Mouse (Mus musculus): ENCODE measurements at regions not wholly inside any gene's neighbourhood (a gene's known extent, or its start where the extent isn't known, plus 50 kb on each side); places are given as distances from the start of the nearest gene placed in this dataset.

DNA sequence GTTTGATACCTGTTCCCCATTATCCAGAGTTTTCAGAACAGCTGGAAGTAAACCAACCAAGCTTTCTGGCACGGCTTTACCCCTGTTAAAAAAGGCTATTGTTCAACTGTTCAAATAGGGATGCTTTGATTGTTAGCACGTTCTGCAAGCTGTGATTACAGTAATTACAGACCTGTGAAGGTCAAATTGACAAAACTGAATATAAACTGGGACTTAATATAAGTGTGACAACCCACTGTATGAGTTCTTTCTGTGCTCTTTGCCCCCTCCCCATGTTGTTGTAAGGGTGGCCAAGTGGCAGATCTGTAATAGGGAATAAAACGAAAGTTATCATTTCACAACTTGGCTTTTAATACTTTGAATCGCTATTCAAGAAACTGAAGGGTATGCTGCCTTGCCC is 105.0 kb upstream of the 4933415F23Rik start:
- ATAC-seq (ENCODE audit: insufficient number of reproducible peaks, low FRiP score): no peak
- no peaks in the 10 kb centered on the region for H3K27me3 ChIP-seq (replicated peaks)
- WGBS: 78% methylated on average over 4 of the region's 4 CpGs
- no peak overlapping the region for H3K4me2 ChIP-seq
- H3K9ac ChIP-seq: no peak overlapping the region
- no peak overlapping the region for H3K4me3 ChIP-seq
- H3K9me3 ChIP-seq (replicated peaks): no peaks in the 10 kb centered on the region
- H3K4me1 ChIP-seq (replicated peaks): peaks cover 5% of the 10 kb centered on the region
- H3K27ac ChIP-seq (ENCODE audit: poor library complexity, severe bottlenecking): no peak overlapping the region
- no peaks in the 10 kb centered on the region for H3K36me3 ChIP-seq

DNA sequence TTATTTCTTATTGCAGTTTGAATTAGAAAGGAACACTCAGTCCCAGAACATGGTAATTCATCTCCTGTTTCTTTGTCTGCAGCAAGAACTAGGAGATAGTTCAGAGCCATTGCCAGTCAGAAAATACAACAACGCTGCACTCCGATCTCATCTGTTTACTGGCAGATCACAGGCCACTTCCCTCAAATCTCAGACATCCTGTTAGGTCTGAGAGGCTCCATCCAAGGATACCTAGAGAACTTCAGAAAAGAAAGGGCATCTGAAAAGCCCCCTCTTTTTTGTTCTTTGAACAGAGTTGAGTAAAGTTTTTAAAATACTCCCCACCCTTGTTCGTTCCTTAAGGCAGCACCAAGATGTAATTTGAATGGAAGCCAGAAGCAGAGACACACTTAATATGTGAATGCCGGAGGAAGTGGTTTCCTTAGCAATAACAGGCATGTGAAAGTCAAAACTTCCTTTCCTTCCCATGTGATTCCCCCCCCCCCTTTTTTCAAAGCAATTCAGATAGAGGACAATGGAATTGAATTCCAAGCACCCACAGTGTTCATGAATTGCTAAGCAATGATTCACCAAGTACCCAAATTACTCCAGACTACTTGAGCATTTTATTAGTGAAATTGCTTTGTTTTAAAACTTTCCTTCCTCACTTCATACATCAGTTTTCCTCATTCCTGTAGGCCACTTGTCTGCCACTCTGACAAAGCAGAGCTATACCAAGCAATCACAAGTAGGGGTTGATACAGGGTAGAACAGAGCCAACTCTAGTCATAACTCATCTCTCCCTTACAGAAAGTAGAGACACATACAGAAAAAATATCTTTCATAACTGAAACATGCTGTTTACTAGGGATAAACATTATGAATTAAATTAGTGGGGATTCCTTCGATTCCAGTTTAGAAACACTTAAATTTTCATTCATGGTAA is 100.7 kb upstream of the 4933415F23Rik start:
- peak; percentile 25; the same call in 1 of the 2 replicates for ATAC-seq (ENCODE audit: insufficient number of reproducible peaks, low FRiP score)
- Histone ChIP-seq H3K4me2 (no peak overlapping the region), H3K36me3 (no peaks in the 10 kb centered on the region), H3K9ac (no peak overlapping the region), H3K4me3 (no peak overlapping the region), H3K27me3 (replicated peaks) (no peaks in the 10 kb centered on the region), H3K9me3 (replicated peaks) (no peaks in the 10 kb centered on the region), H3K27ac (ENCODE audit: poor library complexity, severe bottlenecking) (peak overlapping the region; percentile 61), H3K4me1 (replicated peaks) (peaks cover 15% of the 10 kb centered on the region)
- WGBS: 58% methylated on average over 5 of the region's 5 CpGs

DNA sequence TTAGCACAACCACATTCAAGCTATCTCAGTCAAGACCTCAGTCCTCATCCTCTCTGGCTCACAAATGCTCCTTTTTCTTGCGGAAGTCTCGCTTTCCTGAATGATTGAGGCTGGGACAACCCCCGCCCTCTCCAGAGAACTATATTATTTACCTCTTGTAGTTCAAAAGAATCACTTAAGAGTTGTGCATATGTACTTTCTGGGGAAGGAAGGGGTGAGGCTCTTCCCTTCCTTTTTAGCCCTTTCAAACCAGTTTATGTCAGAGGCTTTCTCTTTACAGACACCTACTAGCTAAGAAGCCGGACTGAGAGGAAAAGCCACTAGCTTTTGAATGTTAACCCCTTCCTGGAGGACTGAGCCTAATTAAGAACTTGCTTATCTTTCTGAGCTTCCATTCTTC is 98.4 kb upstream of the 4933415F23Rik start:
- Histone ChIP-seq H3K9me3 (replicated peaks) (no peaks in the 10 kb centered on the region), H3K27ac (ENCODE audit: poor library complexity, severe bottlenecking) (no peak overlapping the region), H3K9ac (no peak overlapping the region), H3K4me1 (replicated peaks) (peaks cover 15% of the 10 kb centered on the region), H3K4me3 (no peak overlapping the region), H3K27me3 (replicated peaks) (no peaks in the 10 kb centered on the region), H3K36me3 (no peaks in the 10 kb centered on the region), H3K4me2 (no peak overlapping the region)
- ATAC-seq (ENCODE audit: insufficient number of reproducible peaks, low FRiP score): no peak
- 40% methylated on average over 4 of the region's 4 CpGs for WGBS

DNA sequence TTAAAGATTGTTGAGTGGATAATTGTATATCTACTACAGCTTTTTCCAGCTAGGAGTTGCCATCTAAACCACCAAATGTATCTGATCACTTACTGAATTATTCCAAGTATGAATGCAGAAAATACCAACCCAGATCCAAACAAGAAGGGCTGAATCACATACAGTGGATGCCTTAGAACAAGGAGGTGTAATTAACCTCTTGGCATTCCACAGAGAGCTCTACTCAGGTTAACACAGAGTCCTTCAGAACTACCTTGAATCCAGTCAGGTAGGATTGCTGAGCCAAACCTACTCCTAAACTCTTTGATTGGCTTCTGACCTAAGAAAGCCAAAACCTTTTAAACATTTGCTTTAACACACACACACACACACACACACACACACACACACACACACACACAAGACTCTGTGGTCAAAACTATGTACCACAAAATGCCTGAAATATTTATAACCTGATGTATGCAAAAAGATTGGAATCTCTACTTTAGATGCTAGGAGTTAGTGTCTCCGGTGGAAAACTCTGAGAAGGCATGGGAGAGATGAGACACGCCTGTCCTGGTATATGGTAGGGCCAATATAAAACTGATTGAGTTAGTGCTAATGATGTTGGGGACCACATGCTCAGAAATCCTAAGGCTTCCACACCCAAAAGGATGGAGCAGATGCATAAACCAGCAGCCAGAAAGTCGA is 88.4 kb upstream of the 4933415F23Rik start:
- Histone ChIP-seq H3K27me3 (replicated peaks) (no peaks in the 10 kb centered on the region), H3K4me2 (no peak overlapping the region), H3K9me3 (replicated peaks) (no peaks in the 10 kb centered on the region), H3K4me3 (no peak overlapping the region), H3K9ac (no peak overlapping the region), H3K36me3 (no peaks in the 10 kb centered on the region), H3K4me1 (replicated peaks) (peaks cover 11% of the 10 kb centered on the region; the same call in 1 of the 2 replicates), H3K27ac (ENCODE audit: poor library complexity, severe bottlenecking) (no peak overlapping the region)
- no peak for ATAC-seq (ENCODE audit: insufficient number of reproducible peaks, low FRiP score)
- WGBS: 84% methylated on average over 3 of the region's 3 CpGs

DNA sequence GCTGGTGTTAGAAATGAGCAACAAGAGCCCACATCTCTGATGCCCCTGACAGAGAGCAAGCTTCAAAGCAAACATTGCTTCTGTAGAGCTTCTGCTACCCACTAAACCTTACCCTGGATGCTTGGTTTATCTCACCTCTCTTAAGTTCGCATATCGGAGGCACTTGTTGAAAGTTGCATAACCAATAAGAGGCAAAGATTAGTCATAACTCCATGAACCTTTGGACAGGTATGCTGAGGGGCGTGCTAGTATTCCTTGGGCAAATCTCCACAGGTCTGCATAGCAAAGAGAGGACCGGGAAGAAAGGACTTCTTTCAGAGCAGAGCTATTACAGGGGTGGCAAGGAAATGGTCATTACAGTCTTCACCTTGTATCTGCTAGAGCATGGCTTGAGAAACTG is 87.7 kb upstream of the 4933415F23Rik start:
- Histone ChIP-seq H3K4me1 (replicated peaks) (peaks cover 11% of the 10 kb centered on the region; the same call in 1 of the 2 replicates), H3K4me2 (no peak overlapping the region), H3K4me3 (no peak overlapping the region), H3K36me3 (no peaks in the 10 kb centered on the region), H3K27ac (ENCODE audit: poor library complexity, severe bottlenecking) (no peak overlapping the region), H3K9ac (no peak overlapping the region), H3K9me3 (replicated peaks) (no peaks in the 10 kb centered on the region), H3K27me3 (replicated peaks) (no peaks in the 10 kb centered on the region)
- 86% methylated on average over 4 of the region's 4 CpGs for WGBS
- no peak for ATAC-seq (ENCODE audit: insufficient number of reproducible peaks, low FRiP score)

DNA sequence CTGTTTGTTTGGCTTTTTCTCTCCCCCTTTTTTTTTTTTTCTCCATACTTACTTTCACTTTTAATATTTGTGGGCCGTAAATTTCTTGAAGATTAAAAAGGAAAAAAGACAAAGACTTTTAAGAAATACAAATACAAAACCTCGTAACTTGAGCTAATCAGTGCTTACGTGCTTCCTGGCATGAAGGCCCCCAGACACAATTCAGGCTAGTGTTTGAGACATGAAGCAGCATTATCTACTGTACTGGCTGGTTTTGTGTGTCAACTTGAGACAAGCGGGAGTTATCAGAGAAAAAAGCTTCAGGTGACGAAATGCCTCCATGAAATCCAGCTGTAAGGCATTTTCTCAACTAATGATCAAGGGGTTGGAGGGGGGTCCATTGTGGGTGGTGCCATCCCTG is 86.2 kb upstream of the 4933415F23Rik start:
- Histone ChIP-seq H3K27me3 (replicated peaks) (no peaks in the 10 kb centered on the region), H3K27ac (ENCODE audit: poor library complexity, severe bottlenecking) (peak overlapping the region; percentile 94), H3K4me3 (no peak overlapping the region), H3K9ac (no peak overlapping the region), H3K36me3 (no peaks in the 10 kb centered on the region), H3K9me3 (replicated peaks) (no peaks in the 10 kb centered on the region), H3K4me2 (peak overlapping the region; percentile 47), H3K4me1 (replicated peaks) (peaks cover 15% of the 10 kb centered on the region; the same call in 1 of the 2 replicates)
- WGBS: 16% methylated on average over 5 of the region's 5 CpGs
- ATAC-seq (ENCODE audit: insufficient number of reproducible peaks, low FRiP score): no peak

DNA sequence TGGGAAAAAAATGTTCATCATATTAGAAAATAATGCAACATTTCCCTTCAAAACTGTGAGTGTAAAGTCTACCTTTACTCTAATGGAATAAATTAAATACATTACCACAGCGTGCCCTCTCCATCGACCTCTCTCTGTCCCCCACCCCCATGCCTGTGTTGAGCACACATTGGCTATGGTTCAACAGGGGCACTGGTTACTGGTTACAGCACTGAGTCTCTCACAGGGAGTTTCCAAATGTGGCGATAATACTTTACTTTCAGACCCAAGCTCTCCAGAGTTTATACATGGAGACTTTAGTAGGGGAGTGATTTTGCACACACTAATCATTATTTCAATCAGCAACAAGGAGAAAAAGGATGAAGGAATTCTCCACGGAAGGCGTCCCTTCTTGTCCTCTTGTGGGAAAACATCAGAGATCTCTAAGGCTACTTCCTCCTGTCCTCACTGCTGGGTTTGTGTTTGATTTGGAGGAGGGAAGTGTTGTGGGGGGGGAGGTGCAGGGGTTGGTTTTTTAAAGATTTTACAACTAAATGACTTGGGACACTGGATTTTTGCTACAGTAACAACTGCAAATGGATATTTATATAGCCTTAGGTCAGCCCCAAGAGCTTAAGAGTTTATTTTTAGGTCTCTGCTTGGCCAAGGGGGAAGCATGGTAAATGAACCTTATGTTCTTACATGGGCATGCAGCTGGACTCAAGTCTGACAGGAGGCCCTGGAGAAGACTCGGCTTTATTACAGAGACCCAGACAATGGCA is 85.6 kb upstream of the 4933415F23Rik start:
- Histone ChIP-seq H3K4me3 (no peak overlapping the region), H3K36me3 (no peaks in the 10 kb centered on the region), H3K9ac (0 out of 2 replicates have a peak overlapping the region, but pooled peaks have one; percentile 31), H3K9me3 (replicated peaks) (no peaks in the 10 kb centered on the region), H3K27ac (ENCODE audit: poor library complexity, severe bottlenecking) (peak overlapping the region; percentile 94), H3K27me3 (replicated peaks) (no peaks in the 10 kb centered on the region), H3K4me1 (replicated peaks) (peaks cover 15% of the 10 kb centered on the region; the same call in 1 of the 2 replicates), H3K4me2 (0 out of 2 replicates have a peak overlapping the region, but pooled peaks have one; percentile 19)
- 36% methylated on average over 6 of the region's 6 CpGs for WGBS
- peak; percentile 73 for ATAC-seq (ENCODE audit: insufficient number of reproducible peaks, low FRiP score)

DNA sequence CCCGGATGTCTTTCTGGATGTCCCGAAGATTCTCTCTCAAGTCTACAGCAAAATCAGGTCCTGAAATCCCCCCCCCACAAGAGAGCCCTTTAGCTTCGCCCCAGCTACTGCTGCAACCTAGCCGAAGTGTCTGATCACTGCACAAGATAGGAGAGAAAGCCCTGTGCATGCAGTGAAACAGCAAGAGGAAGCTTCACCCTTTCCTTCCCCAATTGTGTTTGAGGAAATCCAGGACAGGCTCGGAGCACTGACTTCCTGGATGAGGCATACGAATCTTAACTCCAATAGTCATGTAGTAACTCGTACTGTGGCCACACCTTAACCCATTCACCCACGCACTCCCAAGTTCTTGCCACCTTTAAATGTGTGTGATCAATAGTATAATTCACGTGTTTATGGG is 82.7 kb upstream of the 4933415F23Rik start:
- 0 out of 2 replicates have a peak overlapping the region, but pooled peaks have one; percentile 20 for H3K27ac ChIP-seq (ENCODE audit: poor library complexity, severe bottlenecking)
- ATAC-seq (ENCODE audit: insufficient number of reproducible peaks, low FRiP score): 0 out of 2 replicates have a peak, but pooled peaks have one; percentile 25
- H3K4me2 ChIP-seq: no peak overlapping the region
- WGBS: 56% methylated on average over 9 of the region's 9 CpGs
- H3K27me3 ChIP-seq (replicated peaks): no peaks in the 10 kb centered on the region
- no peaks in the 10 kb centered on the region for H3K9me3 ChIP-seq (replicated peaks)
- H3K4me3 ChIP-seq: no peak overlapping the region
- no peaks in the 10 kb centered on the region for H3K36me3 ChIP-seq
- H3K4me1 ChIP-seq (replicated peaks): peaks cover 15% of the 10 kb centered on the region; the same call in 1 of the 2 replicates
- H3K9ac ChIP-seq: no peak overlapping the region

DNA sequence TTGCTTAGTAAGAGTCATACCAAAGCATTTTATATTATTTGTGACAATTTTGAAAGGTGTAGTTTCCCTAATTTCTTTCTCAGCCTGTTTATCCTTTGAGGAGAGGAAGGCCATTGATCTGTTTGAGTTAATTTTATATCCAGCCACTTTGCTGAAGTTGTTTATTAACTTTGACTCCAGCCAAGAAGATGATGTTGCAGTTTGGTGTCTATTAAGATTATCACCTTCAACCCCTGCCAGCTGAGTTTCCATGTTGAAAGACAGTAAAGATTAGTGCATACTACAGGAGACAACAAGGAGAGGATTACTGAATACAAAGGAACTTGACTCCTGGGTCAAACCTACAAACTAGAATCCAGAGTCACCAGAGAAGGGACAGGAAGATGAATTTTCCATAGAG is 80.5 kb upstream of the 4933415F23Rik start:
- H3K27me3 ChIP-seq (replicated peaks): no peaks in the 10 kb centered on the region
- H3K9ac ChIP-seq: no peak overlapping the region
- no peak for ATAC-seq (ENCODE audit: insufficient number of reproducible peaks, low FRiP score)
- H3K4me1 ChIP-seq (replicated peaks): peaks cover 11% of the 10 kb centered on the region; the same call in 1 of the 2 replicates
- H3K36me3 ChIP-seq: no peaks in the 10 kb centered on the region
- no peaks in the 10 kb centered on the region for H3K9me3 ChIP-seq (replicated peaks)
- H3K4me2 ChIP-seq: no peak overlapping the region
- no peak overlapping the region for H3K27ac ChIP-seq (ENCODE audit: poor library complexity, severe bottlenecking)
- H3K4me3 ChIP-seq: no peak overlapping the region

DNA sequence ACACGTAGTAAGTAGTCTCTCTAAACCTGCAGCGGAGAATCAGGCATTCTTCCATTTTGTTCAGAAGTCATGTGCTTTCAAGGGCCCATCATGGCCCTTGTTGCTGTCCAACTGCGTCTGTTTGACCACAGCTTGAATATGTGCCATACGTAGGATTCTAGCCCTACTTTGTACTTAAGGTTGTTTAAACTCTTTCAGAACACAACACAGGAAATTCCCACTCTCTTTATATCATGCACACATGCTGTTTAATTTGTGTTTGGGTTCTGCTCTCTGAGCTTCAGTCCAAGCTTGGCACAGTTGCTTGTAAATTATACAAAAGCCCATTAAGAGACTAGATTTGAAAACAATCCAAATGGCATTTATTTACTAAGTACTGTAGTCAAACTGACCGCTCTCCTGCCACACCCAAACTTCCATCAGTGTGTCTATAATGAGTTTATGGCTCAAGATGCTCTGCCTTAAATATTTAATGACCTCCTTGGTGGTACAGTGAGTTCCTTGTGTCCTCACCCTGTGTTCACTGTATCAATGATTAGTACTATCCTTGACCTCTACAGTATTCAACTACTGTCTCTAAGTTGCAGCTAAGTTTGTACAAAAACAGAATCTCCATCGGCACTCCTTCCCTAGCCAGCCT is 76.4 kb upstream of the 4933415F23Rik start:
- no peak for ATAC-seq (ENCODE audit: insufficient number of reproducible peaks, low FRiP score)

More for the DNA sequence above, 76.4 kb upstream of the 4933415F23Rik start:
- H3K9ac ChIP-seq: no peak overlapping the region
- no peak overlapping the region for H3K4me2 ChIP-seq
- H3K9me3 ChIP-seq (replicated peaks): no peaks in the 10 kb centered on the region
- 89% methylated on average over 6 of the region's 6 CpGs for WGBS
- H3K4me3 ChIP-seq: no peak overlapping the region
- no peak overlapping the region for H3K27ac ChIP-seq (ENCODE audit: poor library complexity, severe bottlenecking)
- no peaks in the 10 kb centered on the region for H3K27me3 ChIP-seq (replicated peaks)
- H3K4me1 ChIP-seq (replicated peaks): 0 out of 2 replicates have a peak, but pooled peaks cover 3% of the 10 kb centered on the region
- H3K36me3 ChIP-seq: no peaks in the 10 kb centered on the region
